Mouse (Mus musculus) liver, embryonic 14.5 days (tissue): ENCODE measurements around the gene Spns3. TPM values are rescaled to one million over a fixed set of nuclear protein-coding genes. Genes with fewer than 3 reads are reported as not detected.
A peak's percentile ranks its signal among the peaks of the same experiment; 100 is the strongest.

Experiments
- ATAC-seq: fragments of 200-750 bp; cut with Nextera tagmentation; 2 replicates; pipeline ENCODE4 v1.8.0; 2017; ENCODE audit warnings: moderate number of reproducible peaks, mild to moderate bottlenecking, moderate library complexity; ENCODE audit not compliant: insufficient read depth
- DNase-seq, 3 experiments: peaks; one replicate each; pipeline ENCODE4 v3.0.0-alpha.2; 2012 to 2013; ENCODE audit warnings: low read depth in 3 of 3, low spot score in 3 of 3
- H3K27ac ChIP-seq: fragments of 300-500 bp; sonication (generic); 2 replicates; pipeline ENCODE4 v1.5.1; 2014; ENCODE audit warnings: moderate library complexity, mild to moderate bottlenecking, control low read depth, inconsistent platforms
- H3K27me3 ChIP-seq: fragments of 300-500 bp; sonication (generic); 2 replicates; pipeline ENCODE4 v1.6.1; 2014; ENCODE audit warnings: mild to moderate bottlenecking, low read length, moderate library complexity; ENCODE audit not compliant: control insufficient read depth, insufficient read depth
- H3K36me3 ChIP-seq: fragments of 300-500 bp; sonication (generic); replicated peaks from 2 replicates; pipeline ENCODE4 v1.6.1; 2014; ENCODE audit warnings: low read depth; ENCODE audit not compliant: control insufficient read depth, insufficient read depth
- H3K4me1 ChIP-seq, 2 experiments: fragments of 200-500 bp in 1 of 2; fragments of 300-500 bp in 1 of 2; sonication (generic) in 1 of 2; replicated peaks; 2 replicates each; pipeline ENCODE4 v1.6.1; 2012 to 2014; ENCODE audit warnings: antibody characterized with exemption in 1 of 2, inconsistent platforms in 1 of 2, low read length in 1 of 2; ENCODE audit not compliant: control insufficient read depth in 2 of 2, insufficient read depth in 2 of 2
- H3K4me2 ChIP-seq: fragments of 300-500 bp; sonication (generic); 2 replicates; pipeline ENCODE4 v1.6.1; 2014; ENCODE audit warnings: low read depth, mild to moderate bottlenecking, control low read depth, moderate library complexity
- H3K4me3 ChIP-seq, 2 experiments: fragments of 200-500 bp in 1 of 2; fragments of 300-500 bp in 1 of 2; sonication (generic) in 1 of 2; 2 replicates each; pipeline ENCODE4 v1.5.1; 2012 to 2014; ENCODE audit warnings: low read depth in 2 of 2, low read length in 2 of 2, mild to moderate bottlenecking in 2 of 2, control low read depth in 1 of 2, inconsistent platforms in 1 of 2, moderate library complexity in 1 of 2; ENCODE audit not compliant: insufficient read depth in 1 of 2
- H3K9ac ChIP-seq: fragments of 300-500 bp; sonication (generic); replicated peaks from 2 replicates; pipeline ENCODE4 v1.6.1; 2014; ENCODE audit warnings: mild to moderate bottlenecking, control low read depth, moderate library complexity
- H3K9me3 ChIP-seq: fragments of 300-500 bp; sonication (generic); 2 replicates; pipeline ENCODE4 v1.6.1; 2016; ENCODE audit warnings: low read length, mixed read lengths; ENCODE audit not compliant: control insufficient read depth
- CTCF ChIP-seq: IDR thresholded peaks from 2 replicates; pipeline ENCODE4 v1.5.1; 2016; ENCODE audit warnings: antibody characterized with exemption, low read depth, control low read depth
- EP300 ChIP-seq: IDR thresholded peaks from 2 replicates; pipeline ENCODE4 v1.6.1; 2016; ENCODE audit warnings: antibody characterized with exemption, low read depth
- WGBS: fragments of 180-500 bp; shearing (Covaris S2); extraction: QIAGEN DNeasy Blood & Tissue Kit; methylation state at CpG from one replicate; pipeline ENCODE4 v1.1.7; 2014; ENCODE audit not compliant: insufficient replicate concordance; 5-methylcytosine and 5-hydroxymethylcytosine counted together
- polyA plus RNA-seq, 2 experiments: library from polyadenylated mRNA; depleted of rRNA in 1 of 2; stranded (reverse) in 1 of 2; unstranded in 1 of 2; fragments of >200 nt; fragmentation: Nextera tagmentation in 1 of 2; extraction: Ambion mirVana in 1 of 2; gene quantifications; 2 replicates each; pipeline versions ENCODE4 v1.2.1 to v1.2.3; 2012 to 2014

Gene Spns3
- polyA plus RNA-seq, 2 experiments = 1.3 TPM

- Histone ChIP-seq H3K36me3 (no peaks in the 10 kb centered on the region), H3K9ac (no peak overlapping the region), H3K27ac (no peak overlapping the region), H3K4me2 (no peak overlapping the region), H3K27me3 (no peaks in the 10 kb centered on the region), H3K9me3 (no peaks in the 10 kb centered on the region), H3K4me3 (no peak overlapping the region), H3K4me1 (peaks cover 2 to 9% of the 10 kb centered on the region in 2 experiments; a peak in 2 of 4 replicates)
- DNase-seq (no peak), ATAC-seq (no peak)
- WGBS = 77% methylated on average over 7 of the region's 7 CpGs
- TF ChIP-seq CTCF (no peak), EP300 (no peak)
These were observed 11.5 kb downstream of the Spns3 start for GRCm38 (mm10) chr11:72538811-72539210.

GRCm38 (mm10) chr11:72538037-72538755 lies 12.1 kb downstream of the Spns3 start:
- Histone ChIP-seq H3K4me3 (no peak overlapping the region), H3K27me3 (no peaks in the 10 kb centered on the region), H3K4me1 (peaks cover 2 to 9% of the 10 kb centered on the region in 2 experiments; a peak in 2 of 4 replicates), H3K9me3 (no peaks in the 10 kb centered on the region), H3K27ac (no peak overlapping the region), H3K4me2 (no peak overlapping the region), H3K9ac (no peak overlapping the region), H3K36me3 (no peaks in the 10 kb centered on the region)
- WGBS = 53% methylated on average over 8 of the region's 8 CpGs
- peak; percentile 28; the same call in 1 of the 2 replicates for ATAC-seq
- no peak for TF ChIP-seq CTCF
- no peak for TF ChIP-seq EP300
- DNase-seq = no peak

GRCm38 (mm10) chr11:72537503-72537902 lies 12.8 kb downstream of the Spns3 start:
- no peak overlapping the region for H3K4me3 ChIP-seq
- H3K4me1 ChIP-seq = peaks cover 2 to 9% of the 10 kb centered on the region in 2 experiments; a peak in 2 of 4 replicates
- DNase-seq = no peak
- H3K9me3 ChIP-seq = no peaks in the 10 kb centered on the region
- no peaks in the 10 kb centered on the region for H3K27me3 ChIP-seq
- TF ChIP-seq EP300 (no peak), CTCF (no peak)
- no peak overlapping the region for H3K27ac ChIP-seq
- no peaks in the 10 kb centered on the region for H3K36me3 ChIP-seq
- no peak overlapping the region for H3K4me2 ChIP-seq
- ATAC-seq = no peak
- H3K9ac ChIP-seq = no peak overlapping the region
- 64% methylated on average over 2 of the region's 2 CpGs for WGBS

- TF ChIP-seq CTCF = peak; percentile 86
- no peak for TF ChIP-seq EP300
- H3K27ac ChIP-seq = no peak overlapping the region
- no peak overlapping the region for H3K4me3 ChIP-seq
- WGBS = 70% methylated on average over 3 of the region's 3 CpGs
- no peak overlapping the region for H3K4me2 ChIP-seq
- ATAC-seq (no peak), DNase-seq (no peak)
- peaks cover 2 to 9% of the 10 kb centered on the region in 2 experiments; a peak in 2 of 4 replicates for H3K4me1 ChIP-seq
- H3K9ac ChIP-seq = no peak overlapping the region
- no peaks in the 10 kb centered on the region for H3K36me3 ChIP-seq
- H3K9me3 ChIP-seq = no peaks in the 10 kb centered on the region
- no peaks in the 10 kb centered on the region for H3K27me3 ChIP-seq
These were observed 14.8 kb downstream of the Spns3 start for GRCm38 (mm10) chr11:72535519-72535918.

GRCm38 (mm10) chr11:72532890-72533289 lies 17.4 kb downstream of the Spns3 start:
- Histone ChIP-seq H3K9ac (no peak overlapping the region), H3K4me1 (peaks cover 2 to 4% of the 10 kb centered on the region in 2 experiments; a peak in 2 of 4 replicates), H3K36me3 (no peaks in the 10 kb centered on the region), H3K27ac (no peak overlapping the region), H3K4me3 (no peak overlapping the region), H3K9me3 (no peaks in the 10 kb centered on the region), H3K4me2 (no peak overlapping the region), H3K27me3 (no peaks in the 10 kb centered on the region)
- TF ChIP-seq EP300 (no peak), CTCF (no peak)
- no peak for DNase-seq
- ATAC-seq = no peak
- 58% methylated on average over 3 of the region's 3 CpGs for WGBS
